In the genomic region with DNA sequence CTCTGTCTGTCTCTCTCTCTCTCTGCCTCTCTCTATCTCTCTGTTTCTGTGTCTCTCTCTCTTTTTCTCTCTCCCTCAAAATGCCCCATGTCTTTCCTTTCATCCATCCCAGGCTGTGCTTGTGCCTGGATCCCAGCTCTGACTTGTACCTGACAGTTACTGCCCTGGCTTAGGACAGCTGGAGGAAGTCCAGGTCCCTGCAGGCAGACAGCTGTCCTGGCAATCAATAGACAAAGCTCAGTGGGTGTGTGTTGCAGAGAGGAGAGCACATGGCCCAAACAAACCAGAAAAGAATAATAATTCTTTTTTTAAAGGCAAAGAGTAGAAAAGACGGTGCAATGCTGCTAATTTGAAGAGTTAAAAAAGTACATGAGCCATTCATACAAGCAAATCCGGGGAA, we compare ENCODE assay signal across 16 mouse cellular contexts.
DNase-seq lines count a peak whose midpoint lies in the region; ATAC-seq and TF ChIP-seq lines count a peak whose summit lies in the region.
"Had no signal": no experiment of that assay in that cellular context is flagged by ENCODE, and none has a peak within 500 bp of the region (broad histone marks: within the 10 kb centered on the region; RNA-seq: fewer than 3 reads in every experiment).

No protein-coding gene starts in this region.

- no peak for ATAC-seq in cerebellum, adult (ENCODE audit: insufficient number of reproducible peaks, low FRiP score, low TSS enrichment)
- ATAC-seq: forebrain, embryonic 13.5 days had no signal

- peak; percentile 33 to 53 for DNase-seq in cerebellum, adult 2 months
- peak; percentile 15 for DNase-seq in layer of hippocampus, adult 9-11 months
- DNase-seq in layer of hippocampus, postnatal 14 days (ENCODE audit: low spot score in 2 of 2): no peak
- DNase-seq in cerebellum, adult 9-11 months: peak; percentile 31
- DNase-seq in lung, postnatal 25 days (ENCODE audit: low spot score): no peak
- DNase-seq in embryo, embryonic 10 days (ENCODE audit: low spot score): no peak
- DNase-seq: heart, postnatal 10 days; lung, adult 2 months; right cerebral cortex, postnatal 25 days had no signal

- H3K27me3 ChIP-seq in cerebellum, adult 2 months (ENCODE audit: control insufficient read depth, insufficient read depth, low read length): no peaks in the 10 kb centered on the region
- H3K27me3 ChIP-seq in myocyte (ENCODE audit: control insufficient read depth, insufficient read depth, insufficient read length): no peaks in the 10 kb centered on the region
- H3K27me3 ChIP-seq: kidney, embryonic 15.5 days; limb, embryonic 15.5 days; neural tube, embryonic 12.5 days had no signal

- no peak overlapping the region for H3K4me2 ChIP-seq in myocyte (ENCODE audit: low read depth)
- H3K4me2 ChIP-seq: forebrain, embryonic 13.5 days; kidney, embryonic 15.5 days; limb, embryonic 15.5 days; neural tube, embryonic 12.5 days had no signal

- H3K36me3 ChIP-seq in myocyte (ENCODE audit: control insufficient read depth, insufficient read depth): no peaks in the 10 kb centered on the region
- H3K36me3 ChIP-seq: kidney, embryonic 15.5 days; limb, embryonic 15.5 days; neural tube, embryonic 12.5 days had no signal

- no peak for TF ChIP-seq POLR2A in cerebellum, adult 2 months (IDR thresholded peaks at IDR 0.05; ENCODE audit: borderline replicate concordance, insufficient read depth, low read length)
- no peak for TF ChIP-seq POLR2A in myocyte (IDR thresholded peaks at IDR 0.05; ENCODE audit: insufficient read length, low read depth)

- peaks cover 3% of the 10 kb centered on the region for H3K4me1 ChIP-seq in cerebellum, adult 2 months (ENCODE audit: control insufficient read depth, insufficient read depth, low read length)
- H3K4me1 ChIP-seq: megakaryocyte, embryonic 14.5 days had no signal

- no peak for TF ChIP-seq CTCF in cerebellum, adult 2 months (IDR thresholded peaks at IDR 0.05; ENCODE audit: borderline replicate concordance, insufficient read depth, low read depth, low read length)

- WGBS in cerebellum, adult 2 months: 37% methylated on average over 2 of the region's 2 CpGs

- no peak overlapping the region for H3K4me3 ChIP-seq in cerebellum, adult 2 months (replicated peaks; ENCODE audit: insufficient read depth, low read depth, low read length)
- H3K4me3 ChIP-seq in myocyte: no peak overlapping the region
- H3K4me3 ChIP-seq: forebrain, embryonic 13.5 days; kidney, embryonic 15.5 days; limb, embryonic 15.5 days; megakaryocyte, embryonic 14.5 days; neural tube, embryonic 12.5 days had no signal

- H3K79me2 ChIP-seq in myocyte (ENCODE audit: control insufficient read depth, insufficient read depth): no peaks in the 10 kb centered on the region

- H3ac ChIP-seq in myocyte (ENCODE audit: control insufficient read depth, insufficient read length): no peak overlapping the region

- no peak overlapping the region for H3K27ac ChIP-seq in cerebellum, adult 2 months (ENCODE audit: insufficient read depth, low read length)
- H3K27ac ChIP-seq: forebrain, embryonic 13.5 days; kidney, embryonic 15.5 days; limb, embryonic 15.5 days; neural tube, embryonic 12.5 days had no signal

TF ChIP-seq in myocyte, 11 proteins besides CTCF, POLR2A, EP300 and RAD21:
- peak; percentile 56 to 82 (median 79) for TF ChIP-seq MYOD1 (IDR thresholded peaks at IDR 0.05; ENCODE audit: control insufficient read depth in 1 of 3, insufficient read length in 2 of 3, low read depth in 2 of 3)
- TF ChIP-seq TCF3 (IDR thresholded peaks at IDR 0.05; ENCODE audit: insufficient read length, low read depth): no peak
- TF ChIP-seq USF1 (IDR thresholded peaks at IDR 0.05; ENCODE audit: low read depth): no peak
- TF ChIP-seq MYOG (IDR thresholded peaks at IDR 0.05; ENCODE audit: control insufficient read depth in 1 of 3, insufficient read depth in 1 of 3, insufficient read length in 2 of 3, low read depth in 2 of 3): peak in 1 of 3 experiments; percentile 72

Comparison
In these comparisons a context has a peak if more than half of its experiments do, and no peak if none do; other contexts are left out.
1. DNase-seq: peak in cerebellum, adult 2 months (2 of 2), layer of hippocampus, adult 9-11 months (single experiment) and cerebellum, adult 9-11 months (single experiment); none in layer of hippocampus, postnatal 14 days (0 of 2), lung, postnatal 25 days (single experiment) and embryo, embryonic 10 days (single experiment).